Mouse (Mus musculus) kidney, postnatal 4 days (tissue): ENCODE results near the gene Stk11.
A peak's percentile ranks its signal among the peaks of the same experiment; 100 is the strongest.

Source experiments
- DNase-seq, 2 experiments: peaks; one replicate each; pipeline ENCODE4 v3.0.0; 2021; ENCODE audit warnings: mixed read lengths in 2 of 2

Gene Stk11

DNA sequence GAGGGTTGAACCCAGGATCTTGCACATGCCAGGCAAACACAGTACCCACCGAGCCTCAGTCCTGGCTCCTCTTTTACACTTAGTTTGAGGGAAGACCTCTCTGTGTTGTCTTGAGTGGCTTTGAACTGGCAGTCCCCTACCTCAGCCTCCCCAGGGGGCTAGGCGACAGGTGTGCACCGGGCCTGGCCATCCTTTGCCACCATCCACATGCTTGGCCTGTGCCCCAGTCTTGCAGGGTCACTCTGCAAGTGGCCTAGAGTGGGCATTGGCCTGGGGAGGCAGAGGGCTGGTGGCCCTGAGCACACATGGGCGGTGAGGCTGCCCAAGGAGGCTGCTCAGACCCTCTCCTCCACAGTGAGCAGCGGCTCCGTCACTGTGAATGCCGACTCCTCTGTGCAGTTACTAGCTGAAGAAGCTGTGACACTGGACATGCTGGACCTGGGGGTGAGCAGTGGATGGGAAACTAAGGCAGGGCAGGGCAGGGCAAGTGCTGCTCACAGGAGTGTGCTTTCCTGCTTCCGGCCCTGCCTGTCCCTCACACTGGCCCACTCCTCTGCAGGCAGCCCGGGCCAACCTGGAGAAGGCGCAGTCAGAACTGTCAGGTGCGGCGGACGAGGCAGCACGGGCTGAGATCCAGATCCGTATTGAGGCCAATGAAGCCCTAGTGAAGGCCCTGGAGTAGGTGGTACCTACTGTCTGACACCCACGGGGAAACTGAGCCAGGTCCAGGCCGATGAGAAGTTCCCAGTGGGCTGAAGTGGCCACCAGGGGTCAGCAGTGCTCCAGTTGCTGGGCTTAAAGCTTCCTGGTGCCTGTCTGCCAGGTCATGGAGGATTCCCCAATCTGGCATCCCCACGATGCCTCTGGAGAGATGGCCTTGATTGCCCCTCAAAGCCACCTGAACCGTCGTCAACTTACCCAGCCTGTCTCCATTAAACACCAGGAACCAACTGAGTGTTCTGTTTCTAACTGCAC is 29.5 kb downstream of the Stk11 start:
- DNase-seq: peak; percentile 88 to 90

DNA sequence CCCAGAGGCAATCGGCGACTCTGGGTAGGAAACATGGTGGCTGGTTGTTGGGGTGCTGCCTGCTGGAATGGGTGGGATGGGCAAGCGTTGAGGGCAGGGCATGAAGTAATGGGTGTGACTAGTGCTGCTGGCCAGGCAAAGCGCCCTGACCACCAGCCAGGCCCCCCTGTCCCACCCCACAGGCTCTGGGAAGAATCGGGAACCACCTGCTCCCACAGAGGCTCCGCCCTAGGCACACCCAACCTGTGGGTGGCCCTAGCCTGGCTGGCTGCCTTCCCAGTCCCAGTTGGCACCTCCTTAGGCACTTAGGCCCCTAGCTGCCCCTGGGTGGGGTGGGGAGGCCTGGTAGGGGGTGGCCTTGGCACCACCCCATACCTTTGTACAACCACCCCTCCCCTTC is 30.3 kb downstream of the Stk11 start:
- DNase-seq: peak in 1 of 2 experiments; percentile 55

DNA sequence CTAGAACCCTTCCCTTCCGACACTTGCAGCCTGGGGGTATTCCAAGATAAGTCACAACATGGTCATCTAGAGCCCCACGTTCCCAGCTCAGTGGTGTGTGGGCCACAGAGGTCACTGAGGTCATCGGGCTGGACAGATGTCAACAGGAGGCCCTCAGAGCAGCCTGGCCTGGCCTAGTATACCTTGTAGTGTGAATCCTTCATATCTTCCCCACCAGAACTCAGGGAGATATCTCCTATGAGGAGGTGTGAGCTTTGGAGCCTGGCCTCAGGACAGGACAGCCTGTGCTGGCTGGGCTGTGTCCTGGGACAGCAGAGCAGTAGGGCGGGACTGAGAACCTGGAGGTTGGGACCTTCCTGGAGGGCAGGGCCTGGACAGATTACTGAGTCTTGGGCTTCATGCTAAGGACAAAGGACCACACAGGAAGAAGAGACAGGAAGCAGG is 31.0 kb downstream of the Stk11 start:
- DNase-seq: peak in 1 of 2 experiments; percentile 40

DNA sequence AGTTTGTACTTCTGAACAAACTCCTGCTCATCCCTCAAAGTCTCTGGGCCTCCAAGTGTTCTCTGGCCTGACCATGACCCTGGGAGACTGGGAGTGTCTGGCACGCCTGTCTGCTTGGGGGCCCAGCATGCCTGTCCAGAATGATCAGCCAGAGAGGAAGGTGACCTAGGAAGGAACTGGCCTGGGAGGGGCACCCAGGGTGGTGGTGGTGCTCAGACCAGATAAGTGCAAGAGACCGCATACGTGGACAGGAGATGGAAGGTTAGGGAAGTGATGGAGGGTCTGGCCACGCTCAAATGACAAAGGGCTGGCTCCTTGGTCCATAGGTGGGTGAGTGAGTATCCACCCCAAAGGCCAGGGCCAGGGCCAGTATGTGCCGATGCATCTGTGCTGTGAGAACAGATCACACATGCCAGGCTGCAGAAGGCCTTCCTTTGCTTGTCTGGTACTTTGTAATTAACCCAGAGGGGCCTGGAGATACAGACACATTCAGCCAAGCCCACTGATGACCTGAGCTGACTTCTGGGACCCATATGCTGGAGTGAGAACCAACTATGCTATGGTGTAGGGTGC is 31.6 kb downstream of the Stk11 start:
- peak in 1 of 2 experiments; percentile 39 for DNase-seq

DNA sequence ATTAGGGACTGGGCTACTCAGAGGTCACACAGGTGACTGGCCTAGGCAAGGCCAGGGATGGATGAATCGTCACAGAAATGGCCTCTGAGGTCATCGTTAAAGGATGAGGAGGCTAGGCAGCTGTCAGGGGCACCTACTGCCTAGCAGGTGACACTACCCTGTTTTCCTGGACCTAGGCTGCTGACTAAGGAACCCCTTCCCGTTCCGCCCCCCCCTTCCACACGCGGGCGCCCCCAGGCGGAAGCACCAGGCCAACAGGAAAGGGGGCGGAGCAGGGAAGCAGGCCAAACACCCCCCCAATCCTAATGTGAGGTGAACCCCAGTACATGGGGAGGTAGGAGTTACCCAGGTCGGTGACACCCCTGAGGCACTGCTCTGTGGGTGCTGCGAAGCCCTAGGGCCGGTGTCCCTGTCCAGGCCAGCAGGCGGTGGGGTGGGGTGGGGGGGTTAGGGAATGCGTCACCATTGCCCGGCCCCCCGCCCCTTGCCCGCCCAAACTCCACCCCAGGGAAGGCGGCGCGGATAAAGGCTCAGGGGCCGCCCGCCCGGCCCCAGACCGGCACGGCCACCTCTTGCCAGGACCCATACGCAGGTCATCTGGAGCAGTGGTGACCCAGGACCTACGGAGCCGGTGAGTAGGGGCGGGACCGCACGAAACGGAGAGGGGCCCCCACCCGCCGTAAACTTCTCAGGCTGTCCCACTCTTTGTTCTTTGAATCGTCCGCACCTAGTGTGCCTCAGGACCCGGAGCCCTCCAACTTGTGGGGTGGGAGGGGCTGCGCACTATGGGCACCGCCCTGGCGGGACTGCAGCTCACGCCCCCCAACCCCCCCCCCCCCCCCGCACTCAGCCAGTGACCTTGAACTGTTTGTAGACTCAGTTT is 32.4 kb downstream of the Stk11 start, which contains the start of gene Midn:
Gene Midn (plus strand): TSS at position 554 of the 883 bp plus-strand sequence.
- peak; percentile 87 to 92 for DNase-seq

DNA sequence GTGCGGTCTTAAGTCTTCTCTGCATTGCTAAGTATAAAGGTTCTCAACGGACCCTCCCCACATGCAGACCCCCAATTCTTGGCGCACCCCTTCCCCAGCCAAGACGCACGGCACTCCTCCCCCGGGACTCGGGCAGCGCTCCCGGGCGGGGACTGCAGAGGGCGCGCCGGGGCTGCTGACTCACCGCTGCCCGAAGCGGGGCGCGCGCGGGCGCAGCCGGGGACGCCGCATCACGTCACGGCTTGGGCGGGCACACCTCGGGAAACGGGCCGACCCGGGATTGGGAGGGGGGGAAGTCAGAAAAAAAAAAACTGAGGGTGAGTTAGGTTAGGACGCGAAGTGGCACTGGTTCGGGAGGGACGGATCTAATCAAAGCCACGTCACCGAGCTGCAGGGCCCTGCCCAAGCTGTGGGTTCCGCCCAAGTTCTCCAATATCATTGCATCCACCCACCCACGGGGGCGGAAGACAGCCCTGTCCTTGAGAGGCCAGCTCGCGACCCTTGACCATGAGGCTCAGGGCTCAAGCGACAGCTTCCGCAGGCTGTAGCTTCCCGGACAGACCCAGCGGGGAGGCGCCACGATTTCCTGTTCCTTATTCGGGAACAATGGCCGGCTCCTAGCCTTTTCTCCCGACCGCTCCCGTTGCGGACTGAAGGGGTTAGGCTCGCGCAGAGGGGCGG is 33.1 kb downstream of the Stk11 start:
- peak; percentile 94 to 97 for DNase-seq

DNA sequence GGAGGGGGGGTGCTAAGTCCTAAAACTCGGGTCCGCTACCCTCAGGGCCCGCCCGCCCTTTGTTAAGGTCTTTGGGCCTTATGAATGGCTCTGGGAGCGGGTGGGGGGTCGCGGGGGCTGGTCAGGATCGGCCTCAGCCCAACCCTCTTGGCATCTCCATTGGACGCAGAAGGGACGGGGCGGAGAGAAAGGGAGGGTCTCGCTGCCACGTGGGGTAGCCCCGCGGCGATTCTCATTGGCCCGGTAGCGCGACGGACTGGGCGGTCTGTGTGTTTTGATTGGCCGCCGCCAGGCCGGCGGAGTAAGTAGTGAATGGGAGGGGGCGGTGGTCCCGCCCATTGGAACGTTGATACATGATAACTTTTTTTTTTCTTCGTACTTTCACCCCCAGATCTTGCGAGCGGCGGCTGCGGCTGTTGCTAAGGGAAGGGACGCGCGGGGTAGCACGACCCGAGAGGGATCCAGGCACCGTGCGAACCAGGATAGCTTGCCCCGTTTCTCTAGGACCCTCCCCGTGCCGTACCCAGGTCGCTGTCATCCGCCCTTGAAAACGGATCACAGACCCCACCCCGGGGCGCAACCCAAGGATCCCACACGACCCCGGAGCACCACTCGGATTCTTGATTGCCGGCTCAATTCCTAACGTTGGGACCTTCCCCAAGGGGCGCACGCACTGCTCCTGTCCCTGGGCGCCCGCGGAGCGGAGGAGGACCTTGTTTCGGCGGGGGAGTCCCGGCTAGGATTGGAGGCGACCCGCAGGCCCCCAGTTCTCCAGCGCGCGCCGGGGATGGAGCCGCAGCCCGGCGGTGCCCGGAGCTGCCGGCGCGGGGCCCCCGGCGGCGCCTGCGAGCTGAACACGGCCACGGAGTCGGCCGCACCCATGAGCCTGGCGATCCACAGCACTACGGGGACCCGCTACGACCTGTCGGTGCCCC is 34.0 kb downstream of the Stk11 start:
- peak; percentile 96 to 99 for DNase-seq

DNA sequence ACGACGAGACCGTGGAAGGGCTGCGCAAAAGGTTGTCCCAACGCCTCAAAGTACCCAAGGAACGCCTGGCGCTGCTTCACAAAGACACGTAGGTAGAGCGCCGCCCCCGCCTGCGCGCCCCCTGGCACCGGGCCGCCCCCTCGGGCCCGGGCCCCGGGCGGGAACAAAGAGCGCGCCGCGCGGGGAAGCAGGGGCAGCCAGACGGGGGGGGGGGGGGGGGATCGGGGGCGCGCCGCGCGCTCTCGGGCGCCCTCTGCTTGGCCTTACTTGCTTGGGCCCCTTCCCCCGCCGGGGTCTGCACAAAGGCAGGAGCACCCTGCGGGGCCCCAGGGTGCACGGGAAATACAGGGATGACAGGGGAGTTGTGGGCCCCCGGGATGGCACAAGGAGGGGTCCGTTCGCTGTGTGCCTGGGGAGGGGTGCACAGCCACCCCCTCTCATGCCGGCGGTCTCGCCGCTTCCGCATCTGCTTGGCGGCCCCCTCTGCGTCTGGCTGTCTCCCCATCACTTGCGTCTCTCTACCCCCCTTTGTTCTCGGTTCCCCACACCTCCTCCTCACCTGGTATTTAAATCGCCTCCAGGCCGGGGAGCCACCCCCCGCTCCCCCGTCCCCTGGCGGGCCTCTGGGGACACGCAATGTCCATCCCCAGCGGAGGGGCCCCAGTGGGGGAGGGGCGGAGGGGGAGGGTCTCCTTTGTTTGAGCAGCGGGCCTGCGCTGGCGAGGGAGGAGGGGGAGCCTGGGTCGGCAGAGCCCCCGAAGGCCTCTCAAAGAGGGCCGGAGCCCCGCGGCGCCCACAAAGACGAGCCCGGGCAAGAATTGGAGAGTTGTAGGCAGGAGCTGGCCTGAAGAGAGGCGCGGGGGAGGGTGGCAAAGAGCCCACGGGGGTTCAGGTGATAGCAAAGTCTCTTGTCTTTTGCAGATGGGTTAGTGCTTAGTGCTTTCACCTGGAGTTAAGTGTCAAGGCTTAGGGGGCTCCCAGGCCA is 34.9 kb downstream of the Stk11 start:
- DNase-seq: peak; percentile 81 to 86

DNA sequence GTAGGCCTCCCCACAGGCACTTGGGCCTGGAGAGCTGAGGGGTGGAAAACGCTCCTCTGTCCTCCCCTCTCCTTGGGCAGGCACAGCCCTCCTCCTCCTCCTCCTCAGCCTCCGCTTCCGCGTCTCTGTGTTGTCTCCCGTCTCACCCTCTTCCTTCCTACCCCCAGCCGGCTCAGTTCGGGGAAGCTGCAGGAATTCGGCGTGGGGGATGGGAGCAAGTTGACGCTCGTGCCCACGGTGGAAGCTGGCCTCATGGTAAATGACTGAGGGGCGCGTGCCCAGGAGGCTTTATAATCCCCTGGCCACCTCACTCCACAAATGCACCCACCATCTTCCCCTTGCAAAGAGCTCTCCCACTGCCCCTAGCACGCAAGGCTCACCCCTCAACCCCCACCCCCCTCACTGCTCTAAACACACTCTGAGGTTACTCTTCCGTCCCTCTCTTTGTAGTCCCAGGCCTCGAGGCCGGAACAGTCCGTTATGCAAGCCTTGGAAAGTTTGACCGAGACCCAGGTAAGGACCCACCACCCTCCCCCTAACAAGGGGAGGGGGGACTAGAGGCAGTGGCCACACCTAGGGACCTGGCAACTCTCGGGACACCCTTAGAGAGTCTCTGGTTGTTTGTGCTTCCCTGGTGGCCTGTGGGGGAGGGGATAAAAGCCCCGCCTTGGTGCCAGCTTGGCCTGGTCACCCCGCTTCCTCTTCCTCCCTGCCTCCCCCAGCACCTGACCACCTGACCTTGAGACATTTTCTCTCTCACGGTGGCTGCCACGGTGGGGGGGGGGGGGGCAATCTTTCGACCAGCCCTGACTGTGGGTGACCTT is 35.8 kb downstream of the Stk11 start:
- peak; percentile 81 to 87 for DNase-seq

DNA sequence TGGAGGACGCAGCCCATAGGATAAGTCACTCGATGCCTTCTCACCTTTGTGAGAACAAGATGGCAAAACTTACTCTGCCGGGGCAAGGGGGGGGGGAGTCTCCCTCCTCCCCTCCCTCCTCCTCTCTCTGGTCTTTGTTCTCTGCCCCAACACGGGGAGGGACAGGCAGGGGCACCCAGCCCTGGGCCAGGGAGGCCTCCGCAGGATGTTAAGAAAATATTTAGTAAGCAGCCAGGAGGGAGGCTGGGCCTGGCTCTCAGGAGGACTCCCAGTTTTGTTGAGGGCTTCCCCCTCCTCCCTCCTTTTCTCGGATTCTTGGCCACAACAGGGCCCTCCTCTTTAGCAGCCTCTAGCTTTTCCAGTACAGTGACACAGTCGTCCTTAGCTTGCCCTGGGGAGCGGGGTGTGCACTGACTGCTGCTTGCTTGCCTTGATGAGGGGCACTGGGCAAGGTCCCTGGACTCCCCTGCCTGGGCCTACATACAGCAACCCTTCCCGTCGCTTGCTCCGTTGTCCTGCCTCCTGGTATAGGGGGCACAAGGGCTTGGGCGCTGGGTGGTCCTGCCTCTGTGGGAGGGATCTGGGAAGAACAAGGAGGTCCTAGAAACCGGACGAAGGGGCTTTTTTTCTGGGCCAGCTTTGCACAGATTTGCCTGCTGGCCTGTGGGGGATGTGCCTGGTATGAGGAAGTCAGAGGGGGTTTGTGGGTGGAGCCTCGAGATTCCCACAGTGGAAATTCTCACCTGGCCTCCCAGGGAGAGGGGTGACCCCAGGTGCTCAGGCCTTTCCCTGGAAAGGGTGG is 36.7 kb downstream of the Stk11 start:
- DNase-seq: peak; percentile 76 to 86

DNA sequence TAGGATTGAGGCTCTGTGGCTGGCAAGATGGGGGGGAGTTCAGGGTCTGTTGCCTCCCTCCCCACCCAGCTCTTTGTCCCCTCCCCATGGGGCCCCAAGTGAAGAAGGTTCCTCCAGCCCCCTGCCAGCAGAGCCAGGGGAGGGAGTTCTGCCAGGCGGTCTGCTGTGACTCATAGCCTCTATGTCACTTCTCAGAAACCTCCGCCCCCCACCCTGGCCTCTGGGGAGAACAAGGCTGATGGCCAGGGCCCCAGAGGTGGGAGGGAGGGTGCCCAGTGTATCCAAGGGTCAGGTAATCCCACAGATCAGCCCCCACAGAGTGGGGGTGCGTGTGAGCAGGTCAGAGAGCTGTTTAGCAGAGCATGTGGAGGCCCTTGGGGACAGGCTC is 37.3 kb downstream of the Stk11 start:
- DNase-seq: peak; percentile 80 to 89

DNA sequence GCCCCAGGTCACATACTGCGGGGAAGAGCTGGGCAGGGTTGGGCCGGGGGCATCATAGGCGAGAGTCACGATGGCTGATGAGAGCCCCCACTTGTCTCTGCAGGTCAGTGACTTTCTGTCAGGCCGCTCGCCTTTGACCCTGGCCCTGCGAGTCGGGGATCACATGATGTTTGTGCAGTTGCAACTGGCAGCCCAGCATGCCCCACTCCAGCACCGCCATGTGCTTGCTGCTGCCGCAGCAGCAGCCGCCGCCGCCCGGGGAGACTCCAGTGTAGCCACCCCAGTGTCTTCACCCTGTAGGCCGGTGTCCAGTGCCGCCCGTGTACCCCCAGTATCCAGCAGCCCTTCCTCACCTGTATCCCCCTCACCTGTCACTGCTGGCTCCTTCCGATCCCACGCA is 38.1 kb downstream of the Stk11 start:
- peak; percentile 29 to 44 for DNase-seq

DNA sequence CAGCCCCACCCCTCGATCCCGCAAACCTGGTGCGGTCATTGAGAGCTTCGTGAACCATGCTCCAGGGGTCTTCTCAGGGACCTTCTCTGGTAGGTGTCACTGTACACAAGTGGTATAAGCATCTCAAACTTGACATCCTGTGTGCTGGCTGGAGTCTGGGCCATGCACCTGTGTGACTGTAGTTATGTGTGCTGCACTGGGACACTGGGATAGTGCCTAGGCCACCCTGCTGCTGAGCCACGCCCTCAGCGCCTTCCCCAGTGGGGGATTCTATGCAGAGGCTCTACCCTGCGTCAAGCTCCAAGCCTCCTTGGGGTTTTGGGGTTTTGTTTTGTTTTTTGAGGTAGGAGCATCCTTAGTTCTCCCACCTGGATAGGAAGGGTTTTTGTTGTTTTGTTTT is 38.8 kb downstream of the Stk11 start:
- no peak for DNase-seq

DNA sequence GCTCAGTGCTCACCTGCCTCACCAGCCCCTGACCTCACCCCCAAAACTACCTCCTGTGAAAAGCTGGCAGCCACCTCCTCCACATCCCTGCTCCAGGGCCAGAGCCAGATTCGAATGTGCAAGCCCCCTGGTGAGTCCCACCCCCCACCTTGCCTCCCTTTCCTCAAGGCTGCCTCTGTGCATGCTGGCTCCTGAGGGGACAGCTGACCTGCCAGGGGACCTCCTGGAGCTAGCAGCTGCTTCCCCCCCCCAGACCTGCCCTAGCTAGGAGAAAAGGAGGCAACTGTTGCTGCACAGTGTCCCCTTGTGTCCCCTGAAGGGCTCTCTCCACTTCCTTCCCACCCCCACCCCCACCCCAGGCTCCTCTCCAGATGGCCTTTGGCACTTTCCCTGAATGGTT is 39.7 kb downstream of the Stk11 start:
- DNase-seq: no peak

DNA sequence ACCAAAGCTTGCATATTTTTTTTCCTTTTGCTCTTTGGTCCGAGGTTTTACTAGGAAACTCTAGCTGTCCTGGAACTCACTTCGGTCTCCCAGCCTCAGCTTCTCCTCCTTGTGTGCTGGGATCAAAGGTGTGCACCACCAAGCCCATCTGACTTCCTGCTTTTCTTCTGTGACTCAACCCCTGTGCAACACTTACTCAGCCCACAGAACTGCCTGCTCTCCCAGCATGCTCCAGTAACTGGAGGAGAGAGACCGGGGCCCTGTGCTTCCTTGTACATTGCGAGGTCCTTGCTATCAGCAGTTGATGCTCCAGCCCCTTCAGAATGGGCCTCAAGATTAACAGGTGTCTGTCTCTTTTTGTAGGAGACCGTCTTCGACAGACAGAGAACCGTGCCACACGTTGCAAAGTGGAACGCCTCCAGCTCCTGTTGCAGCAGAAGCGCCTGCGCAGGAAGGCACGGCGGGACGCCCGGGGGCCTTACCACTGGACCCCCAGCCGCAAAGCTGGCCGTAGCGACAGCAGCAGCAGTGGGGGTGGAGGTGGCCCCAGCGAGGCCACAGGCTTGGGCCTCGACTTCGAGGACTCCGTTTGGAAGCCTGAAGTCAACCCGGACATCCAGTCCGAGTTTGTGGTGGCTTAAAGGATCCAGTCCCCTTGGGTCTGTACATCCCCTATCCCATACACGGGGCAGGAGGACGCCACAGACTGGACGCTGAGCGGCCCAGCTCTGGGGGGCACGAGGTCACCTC is 40.6 kb downstream of the Stk11 start:
- no peak for DNase-seq

DNA sequence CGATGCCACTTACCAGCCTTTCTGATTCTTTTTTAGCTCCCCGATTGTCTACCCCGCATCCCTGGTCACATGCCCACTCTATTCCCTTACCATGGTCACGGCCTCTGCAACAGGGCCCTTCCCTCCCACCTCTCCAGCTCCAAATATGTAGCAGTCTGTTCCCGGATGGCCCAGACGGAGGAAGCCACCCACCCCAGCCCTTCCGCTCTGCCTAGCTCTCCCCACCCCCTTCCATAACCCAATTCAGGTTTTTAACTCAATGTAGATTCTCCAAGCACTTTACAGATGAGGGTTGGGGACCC is 41.1 kb downstream of the Stk11 start:
- peak in 1 of 2 experiments; percentile 69 for DNase-seq

DNA sequence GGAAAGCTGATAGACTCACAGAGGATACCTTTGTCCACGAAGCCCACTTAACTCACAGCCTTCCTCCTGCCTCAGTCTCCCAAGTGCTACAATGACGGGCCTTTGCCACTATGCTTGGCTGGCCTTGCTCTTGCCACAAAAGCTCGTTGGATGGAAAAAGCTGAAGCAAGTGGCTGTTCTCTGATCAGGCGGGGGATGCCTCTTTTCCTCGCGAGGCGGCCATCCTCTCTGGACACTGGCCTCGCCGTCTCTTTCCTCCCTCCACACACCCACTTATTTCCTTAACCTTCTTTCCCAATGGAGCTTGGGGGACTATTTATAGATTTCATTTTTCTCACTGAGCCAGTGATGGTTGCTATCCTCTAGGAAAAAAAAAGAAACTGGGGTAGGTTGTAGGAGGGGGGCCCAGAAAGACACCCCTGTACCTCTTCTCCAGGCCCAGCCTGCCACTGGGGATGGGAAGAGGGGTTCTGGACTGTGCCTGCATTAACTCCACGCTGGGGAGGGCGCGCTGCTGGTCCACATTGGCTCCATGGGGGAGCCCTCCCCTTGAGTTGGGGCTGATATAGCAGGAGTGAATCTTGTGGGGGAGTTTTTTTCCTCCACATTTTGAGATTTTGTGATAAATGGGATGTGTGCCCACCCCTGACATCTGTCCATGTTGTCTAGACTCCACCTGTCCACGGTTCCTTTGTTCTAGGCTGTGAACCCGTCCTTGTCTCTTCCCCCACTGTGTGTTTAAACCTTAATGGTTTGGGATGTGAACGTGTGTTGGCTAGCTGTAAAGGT is 41.7 kb downstream of the Stk11 start:
- no peak for DNase-seq
